Mouse (Mus musculus) stomach, postnatal 0 days (tissue): ENCODE measurements around the gene BC003965. TPM values are rescaled to one million over a fixed set of nuclear protein-coding genes. Genes with fewer than 3 reads are reported as not detected.
A peak's percentile ranks its signal among the peaks of the same experiment; 100 is the strongest.

Experiments used
- ATAC-seq: fragments of 200-750 bp; cut with Nextera tagmentation; 2 replicates; pipeline ENCODE4 v1.8.0; 2017; ENCODE audit not compliant: low FRiP score, low TSS enrichment
- DNase-seq: peaks from one replicate; pipeline ENCODE4 v3.0.0-alpha.2; 2016; ENCODE audit warnings: low spot score
- H3K27ac ChIP-seq: fragments of 300-500 bp; sonication (generic); replicated peaks from 2 replicates; pipeline ENCODE4 v1.5.1; 2014; ENCODE audit warnings: mild to moderate bottlenecking, control low read depth
- H3K27me3 ChIP-seq: fragments of 300-500 bp; sonication (generic); 2 replicates; pipeline ENCODE4 v1.6.1; 2014; ENCODE audit warnings: low read length; ENCODE audit not compliant: control insufficient read depth, insufficient read depth
- H3K36me3 ChIP-seq: fragments of 300-500 bp; sonication (generic); 2 replicates; pipeline ENCODE4 v1.6.1; 2014; ENCODE audit warnings: low read length, mixed read lengths; ENCODE audit not compliant: control insufficient read depth, insufficient read depth
- H3K4me1 ChIP-seq: fragments of 300-500 bp; sonication (generic); replicated peaks from 2 replicates; pipeline ENCODE4 v1.6.1; 2014; ENCODE audit warnings: antibody characterized with exemption; ENCODE audit not compliant: control insufficient read depth, insufficient read depth
- H3K4me2 ChIP-seq: fragments of 300-500 bp; sonication (generic); replicated peaks from 2 replicates; pipeline ENCODE4 v1.6.1; 2014; ENCODE audit warnings: low read depth, mild to moderate bottlenecking, control low read depth, moderate library complexity
- H3K4me3 ChIP-seq: fragments of 300-500 bp; sonication (generic); 2 replicates; pipeline ENCODE4 v1.5.1; 2014; ENCODE audit warnings: low read depth, low read length, control low read depth
- H3K9ac ChIP-seq: fragments of 300-500 bp; sonication (generic); 2 replicates; pipeline ENCODE4 v1.6.1; 2014; ENCODE audit warnings: mild to moderate bottlenecking, low read length, control low read depth, mixed read lengths
- H3K9me3 ChIP-seq: fragments of 300-500 bp; sonication (generic); 2 replicates; pipeline ENCODE4 v1.6.1; 2016; ENCODE audit warnings: low read length; ENCODE audit not compliant: control insufficient read depth
- CTCF ChIP-seq: IDR thresholded peaks from 2 replicates; pipeline ENCODE4 v1.5.1; 2016; ENCODE audit warnings: antibody characterized with exemption, low read depth, mild to moderate bottlenecking, moderate library complexity
- EP300 ChIP-seq: optimal IDR thresholded peaks from 2 replicates; pipeline ENCODE3; 2016; ENCODE audit warnings: antibody characterized with exemption
- WGBS: fragments of 180-500 bp; shearing (Covaris S2); extraction: QIAGEN DNeasy Blood & Tissue Kit; methylation state at CpG from one replicate; pipeline ENCODE4 v1.1.7; 2014; 5-methylcytosine and 5-hydroxymethylcytosine counted together
- polyA plus RNA-seq: library from polyadenylated mRNA; unstranded; fragments of >200 nt; fragmentation: Nextera tagmentation; extraction: Ambion mirVana; gene quantifications from 2 replicates; pipeline ENCODE4 v1.2.1, GENCODE M21; 2015

BC003965 gene
- polyA plus RNA-seq, 1 experiment from 2014 or later = 23.1 TPM

- Histone ChIP-seq H3K4me2 (peak overlapping the region; percentile 99), H3K27me3 (no peaks in the 10 kb centered on the region), H3K9me3 (no peaks in the 10 kb centered on the region), H3K9ac (peak overlapping the region; percentile 85), H3K36me3 (no peaks in the 10 kb centered on the region), H3K4me1 (peaks cover 2% of the 10 kb centered on the region; the same call in 1 of the 2 replicates), H3K4me3 (peak overlapping the region; percentile 89), H3K27ac (peak overlapping the region; percentile 94)
- ATAC-seq (peak; percentile 19; the same call in 1 of the 2 replicates), DNase-seq (no peak)
- 8% methylated on average over 17 of the region's 17 CpGs for WGBS
- TF ChIP-seq EP300 (no peak), CTCF (no peak)
Observed at GRCm38 (mm10) chr17:25184961-25185360, 607 bp downstream of the BC003965 start.

- WGBS = 4% methylated on average over 11 of the region's 11 CpGs
- H3K9me3 ChIP-seq = no peaks in the 10 kb centered on the region
- peak overlapping the region; percentile 98 for H3K4me3 ChIP-seq
- ATAC-seq = no peak
- H3K36me3 ChIP-seq = peaks cover 5% of the 10 kb centered on the region; the same call in 1 of the 2 replicates
- no peak for TF ChIP-seq CTCF
- TF ChIP-seq EP300 = no peak
- DNase-seq = no peak
- H3K4me2 ChIP-seq = peak overlapping the region; percentile 80
- H3K9ac ChIP-seq = peak overlapping the region; percentile 93
- H3K27ac ChIP-seq = peak overlapping the region; percentile 90
- H3K27me3 ChIP-seq = no peaks in the 10 kb centered on the region
- peaks cover 2% of the 10 kb centered on the region; the same call in 1 of the 2 replicates for H3K4me1 ChIP-seq
Observed at GRCm38 (mm10) chr17:25187784-25188149, 3.4 kb downstream of the BC003965 start.

- no peak for TF ChIP-seq EP300
- TF ChIP-seq CTCF = no peak
- peak within 1 kb of the TSS; percentile 80 for H3K4me2 ChIP-seq
- no peaks in the 10 kb centered on the region for H3K9me3 ChIP-seq
- WGBS = under 1% methylated on average over 84 of the region's 104 CpGs
- H3K36me3 ChIP-seq = peaks cover 5% of the 10 kb centered on the region; the same call in 1 of the 2 replicates
- no peaks in the 10 kb centered on the region for H3K27me3 ChIP-seq
- H3K9ac ChIP-seq = peak within 1 kb of the TSS; percentile 93
- peak; percentile 47 for ATAC-seq
- DNase-seq = peak; percentile 78
- peaks cover 2% of the 10 kb centered on the region; the same call in 1 of the 2 replicates for H3K4me1 ChIP-seq
- peak within 1 kb of the TSS; percentile 90 for H3K27ac ChIP-seq
- peak within 1 kb of the TSS; percentile 98 for H3K4me3 ChIP-seq
Observed at GRCm38 (mm10) chr17:25188150-25189031, 4.0 kb downstream of the BC003965 start, which contains the start of gene Unkl. TSS of gene Unkl (plus strand) at chr17:25188397.

- H3K9me3 ChIP-seq = no peaks in the 10 kb centered on the region
- no peak for ATAC-seq
Observed at GRCm38 (mm10) chr17:25189091-25189490, 4.7 kb downstream of the BC003965 start.

DNA sequence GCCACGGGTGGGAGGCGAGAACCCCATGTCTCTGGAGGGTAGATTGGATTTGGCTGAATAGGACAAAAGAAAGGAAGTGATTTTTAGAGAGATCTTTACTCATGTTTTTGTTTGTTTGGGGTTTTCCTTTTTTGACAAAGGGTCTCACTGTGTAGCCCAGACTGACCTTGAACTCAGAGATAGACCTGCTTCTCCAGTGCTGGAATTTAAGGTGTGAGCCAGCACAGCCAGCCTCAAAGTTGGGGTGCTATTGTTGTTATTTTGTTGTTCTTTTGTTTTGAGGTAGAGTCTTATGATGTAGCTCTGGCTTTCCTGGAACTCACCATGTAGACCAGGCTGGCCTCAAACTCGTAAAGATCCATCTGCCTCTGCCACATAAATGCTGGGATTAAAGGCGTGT is 18.0 kb downstream of the BC003965 start:
- Histone ChIP-seq H3K36me3 (peaks cover 28% of the 10 kb centered on the region), H3K4me3 (no peak overlapping the region), H3K9me3 (no peaks in the 10 kb centered on the region), H3K9ac (no peak overlapping the region), H3K4me1 (no peaks in the 10 kb centered on the region), H3K27me3 (no peaks in the 10 kb centered on the region), H3K27ac (no peak overlapping the region), H3K4me2 (no peak overlapping the region)
- no peak for TF ChIP-seq CTCF
- TF ChIP-seq EP300 = no peak
- no peak for DNase-seq
- WGBS = 84% methylated on average over 4 of the region's 4 CpGs
- no peak for ATAC-seq

More at GRCm38 (mm10) chr17:25189091-25189490, 4.7 kb downstream of the BC003965 start:
- 1% methylated on average over 16 of the region's 16 CpGs for WGBS
- H3K27ac ChIP-seq = peak overlapping the region; percentile 90
- no peak for DNase-seq
- H3K4me3 ChIP-seq = peak overlapping the region; percentile 98
- H3K4me2 ChIP-seq = peak overlapping the region; percentile 80
- peak overlapping the region; percentile 93 for H3K9ac ChIP-seq
- H3K4me1 ChIP-seq = peaks cover 2% of the 10 kb centered on the region; the same call in 1 of the 2 replicates
- no peak for TF ChIP-seq EP300
- TF ChIP-seq CTCF = no peak
- H3K36me3 ChIP-seq = peaks cover 8% of the 10 kb centered on the region; the same call in 1 of the 2 replicates
- no peaks in the 10 kb centered on the region for H3K27me3 ChIP-seq

GRCm38 (mm10) chr17:25210006-25210405 is 25.7 kb downstream of the BC003965 start:
- 66% methylated on average over 4 of the region's 4 CpGs for WGBS
- no peak overlapping the region for H3K4me2 ChIP-seq
- H3K27ac ChIP-seq = no peak overlapping the region
- H3K4me3 ChIP-seq = no peak overlapping the region
- DNase-seq (no peak), ATAC-seq (no peak)
- no peak overlapping the region for H3K9ac ChIP-seq
- no peaks in the 10 kb centered on the region for H3K27me3 ChIP-seq
- no peaks in the 10 kb centered on the region for H3K4me1 ChIP-seq
- no peaks in the 10 kb centered on the region for H3K9me3 ChIP-seq
- TF ChIP-seq CTCF (no peak), EP300 (no peak)
- H3K36me3 ChIP-seq = peaks cover 25% of the 10 kb centered on the region
